Mouse (Mus musculus): ENCODE measurements around the gene 3110009E18Rik. TPM values are rescaled to one million over a fixed set of nuclear protein-coding genes. Genes with fewer than 3 reads are reported as not detected.

3110009E18Rik gene
- total and polyA plus RNA-seq, 2 experiments from 2014 or later: 2.3 to 16.7 TPM

DNA sequence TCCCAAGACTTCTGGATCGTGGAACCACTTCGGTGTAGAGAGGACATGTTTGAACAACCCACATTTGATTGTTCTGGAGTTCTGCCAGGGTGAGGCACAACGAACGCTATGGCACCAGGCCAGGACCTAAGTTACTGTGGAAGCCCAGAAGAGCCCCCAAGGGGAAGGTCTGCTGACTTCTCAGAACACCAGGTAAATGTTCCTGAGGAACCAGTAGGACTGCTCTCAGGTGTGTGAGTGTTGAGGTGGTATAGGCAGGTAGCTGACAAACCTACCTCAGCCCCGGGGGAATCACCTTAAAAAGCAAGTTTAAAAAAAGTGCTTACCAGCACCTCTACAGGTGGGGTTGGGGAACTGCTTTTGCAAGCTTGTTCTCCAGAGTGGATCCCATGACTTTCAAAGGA, 15.4 kb upstream of the 3110009E18Rik start:
- Histone ChIP-seq H3K4me1 (ENCODE audit: insufficient read depth) (no peaks in the 10 kb centered on the region), H3K36me3 (ENCODE audit: insufficient read depth) (no peaks in the 10 kb centered on the region), H3K9me3 (ENCODE audit: low read length) (no peaks in the 10 kb centered on the region), H3K4me3 (ENCODE audit: low read depth, low read length) (no peak overlapping the region), H3K27ac (ENCODE audit: low read depth, low read length) (no peak overlapping the region), H3K9ac (no peak overlapping the region), H3K27me3 (ENCODE audit: insufficient read depth, low read length) (no peaks in the 10 kb centered on the region), H3K4me2 (ENCODE audit: low read depth) (no peak overlapping the region)
- DNase-seq (no peak), ATAC-seq (no peak)
- WGBS: 61% methylated on average over 5 of the region's 5 CpGs
- 0 out of 2 replicates have a peak, but pooled peaks have one; percentile 2 for TF ChIP-seq CTCF (IDR thresholded peaks at IDR 0.05; ENCODE audit: low read depth)

DNA sequence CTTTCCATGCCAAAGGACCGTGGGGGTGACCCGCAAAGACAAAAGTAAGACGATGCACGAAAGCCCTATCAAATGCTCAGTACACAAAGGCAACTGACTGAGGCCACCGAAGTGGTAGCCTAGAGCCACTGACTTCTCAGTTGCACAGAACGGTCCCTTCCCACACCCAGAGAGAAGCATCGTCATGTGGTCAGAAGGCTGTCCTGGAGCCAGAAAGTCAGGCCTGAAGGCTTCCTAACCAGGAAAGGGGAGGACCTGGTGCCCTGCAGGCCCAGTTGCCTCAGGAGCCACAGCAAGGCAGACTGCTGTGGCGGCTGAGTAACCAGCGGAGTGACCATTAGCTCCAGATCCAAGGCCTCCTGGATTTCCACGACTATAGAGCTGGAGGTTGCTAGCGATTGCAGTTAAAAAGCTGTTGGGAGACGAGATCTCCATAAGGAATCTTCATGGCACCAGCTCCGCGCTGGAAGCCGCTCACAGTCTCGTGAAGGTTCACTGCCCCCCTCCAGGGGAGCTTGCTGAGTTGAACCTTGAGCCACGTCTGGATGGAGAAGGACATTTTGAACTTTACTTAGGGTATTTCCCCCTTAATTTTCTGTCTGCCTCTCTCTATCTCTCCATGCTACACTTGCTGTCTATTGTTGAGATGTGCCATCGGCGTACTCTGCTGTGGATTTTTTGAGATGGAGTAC, 11.1 kb upstream of the 3110009E18Rik start:
- Histone ChIP-seq H3K36me3 (ENCODE audit: insufficient read depth) (peaks cover 8% of the 10 kb centered on the region), H3K27me3 (ENCODE audit: insufficient read depth, low read length) (no peaks in the 10 kb centered on the region), H3K9me3 (ENCODE audit: low read length) (no peaks in the 10 kb centered on the region), H3K4me3 (ENCODE audit: low read depth, low read length) (no peak overlapping the region), H3K4me1 (ENCODE audit: insufficient read depth) (no peaks in the 10 kb centered on the region), H3K4me2 (ENCODE audit: low read depth) (no peak overlapping the region), H3K27ac (ENCODE audit: low read depth, low read length) (no peak overlapping the region), H3K9ac (no peak overlapping the region)
- WGBS: 86% methylated on average over 19 of the region's 19 CpGs
- no peak for DNase-seq
- TF ChIP-seq CTCF (IDR thresholded peaks at IDR 0.05; ENCODE audit: low read depth): no peak
- no peak for ATAC-seq

DNA sequence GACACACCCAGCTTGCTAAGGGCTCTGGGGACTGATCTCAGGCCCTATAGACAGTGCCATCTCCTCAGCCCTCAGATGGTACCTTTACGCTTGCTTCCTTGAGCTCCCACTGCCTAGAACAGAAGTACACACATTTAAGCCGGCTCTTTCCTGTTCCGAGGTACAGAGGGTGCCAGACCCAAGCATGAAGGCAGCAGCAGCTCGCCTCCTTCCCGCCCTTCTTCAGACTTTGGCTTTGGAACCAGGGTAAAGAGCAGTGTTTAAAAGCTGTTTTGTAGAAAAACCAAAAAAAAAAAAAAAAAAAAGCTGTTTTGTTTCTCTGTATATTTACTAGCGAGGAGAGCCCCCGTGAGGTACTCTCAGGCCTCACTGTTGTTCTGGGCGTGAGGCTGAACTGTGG, 9.2 kb upstream of the 3110009E18Rik start:
- H3K9me3 ChIP-seq (ENCODE audit: low read length): no peaks in the 10 kb centered on the region
- H3K27ac ChIP-seq (ENCODE audit: low read depth, low read length): peak overlapping the region; percentile 40; the same call in 1 of the 2 replicates
- no peak for DNase-seq
- ATAC-seq: no peak
- H3K4me2 ChIP-seq (ENCODE audit: low read depth): no peak overlapping the region
- no peak overlapping the region for H3K4me3 ChIP-seq (ENCODE audit: low read depth, low read length)
- peaks cover 11% of the 10 kb centered on the region for H3K36me3 ChIP-seq (ENCODE audit: insufficient read depth)
- no peaks in the 10 kb centered on the region for H3K27me3 ChIP-seq (ENCODE audit: insufficient read depth, low read length)
- no peak for TF ChIP-seq CTCF (IDR thresholded peaks at IDR 0.05; ENCODE audit: low read depth)
- no peaks in the 10 kb centered on the region for H3K4me1 ChIP-seq (ENCODE audit: insufficient read depth)
- no peak overlapping the region for H3K9ac ChIP-seq
- 80% methylated on average over 8 of the region's 8 CpGs for WGBS

DNA sequence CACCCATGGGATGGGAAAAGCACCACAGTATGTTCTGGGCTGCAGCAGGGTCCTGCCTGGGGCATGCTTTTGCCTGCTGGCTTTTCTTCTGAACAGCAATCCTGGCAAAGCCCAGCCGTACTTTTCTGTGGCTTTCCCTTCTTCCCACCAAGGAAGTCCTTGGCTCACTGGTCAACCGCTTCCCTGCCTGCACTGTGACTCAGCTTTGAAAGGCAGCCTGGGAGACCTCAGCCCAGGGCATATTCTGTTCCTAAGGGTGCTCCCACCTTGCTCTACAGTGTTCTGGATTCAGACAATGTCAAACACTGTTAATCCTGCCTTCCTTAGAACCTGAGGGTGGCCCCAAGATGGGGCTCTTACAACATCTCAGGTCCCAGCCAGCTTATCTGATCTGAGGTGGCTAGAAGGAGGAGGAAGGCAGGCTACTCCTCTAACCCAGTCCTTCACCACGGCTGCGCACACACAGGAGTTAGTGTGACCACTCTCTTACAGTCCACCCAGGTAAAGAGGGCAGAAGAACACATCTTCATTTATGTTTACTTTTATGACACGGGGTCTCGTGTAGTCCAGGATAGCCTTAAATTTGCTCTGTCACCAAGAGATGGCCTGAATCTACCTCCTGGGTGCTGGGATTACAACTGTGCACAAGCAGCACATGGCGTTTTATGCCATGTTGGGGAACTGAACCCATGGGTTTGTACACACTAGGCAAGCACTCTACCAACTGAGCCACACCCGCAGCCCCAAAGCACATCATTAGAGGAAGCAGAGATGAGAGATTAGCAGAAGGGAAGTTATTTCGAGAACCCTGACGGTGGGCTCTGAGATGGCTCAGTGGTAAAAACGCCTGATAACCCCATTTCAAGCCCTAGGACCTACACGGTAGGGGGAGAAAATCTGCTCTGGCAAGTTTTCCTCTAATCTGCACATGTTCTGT, 8.5 kb upstream of the 3110009E18Rik start:
- Histone ChIP-seq H3K36me3 (ENCODE audit: insufficient read depth) (peaks cover 11% of the 10 kb centered on the region), H3K4me2 (ENCODE audit: low read depth) (no peak overlapping the region), H3K4me1 (ENCODE audit: insufficient read depth) (no peaks in the 10 kb centered on the region), H3K9me3 (ENCODE audit: low read length) (no peaks in the 10 kb centered on the region), H3K27ac (ENCODE audit: low read depth, low read length) (peak overlapping the region; percentile 40; the same call in 1 of the 2 replicates), H3K4me3 (ENCODE audit: low read depth, low read length) (no peak overlapping the region), H3K27me3 (ENCODE audit: insufficient read depth, low read length) (no peaks in the 10 kb centered on the region), H3K9ac (no peak overlapping the region)
- TF ChIP-seq CTCF (IDR thresholded peaks at IDR 0.05; ENCODE audit: low read depth): no peak
- WGBS: 89% methylated on average over 12 of the region's 12 CpGs
- DNase-seq (no peak), ATAC-seq (no peak)

DNA sequence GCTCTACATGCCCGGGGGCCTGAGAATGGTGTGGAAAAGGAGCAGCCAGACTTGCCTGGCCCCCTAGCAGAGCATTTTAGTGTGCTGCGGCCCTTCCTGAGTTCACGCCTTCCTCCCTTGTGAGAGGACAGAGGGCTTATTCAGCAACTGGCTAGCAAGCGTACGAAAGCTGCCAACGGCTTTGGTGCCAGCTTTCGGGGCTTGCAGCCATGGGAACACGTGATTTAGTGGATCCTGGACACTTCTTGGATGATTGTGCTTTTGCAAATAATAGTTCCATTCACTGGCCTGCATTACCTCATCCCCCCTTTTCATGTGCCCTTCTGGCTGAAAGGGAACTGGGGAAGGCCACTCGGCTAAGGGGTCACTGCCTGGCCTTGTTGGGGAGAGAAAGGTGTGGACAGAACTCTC, 5.3 kb upstream of the 3110009E18Rik start:
- no peaks in the 10 kb centered on the region for H3K9me3 ChIP-seq (ENCODE audit: low read length)
- 24% methylated on average over 9 of the region's 9 CpGs for WGBS
- no peaks in the 10 kb centered on the region for H3K27me3 ChIP-seq (ENCODE audit: insufficient read depth, low read length)
- H3K27ac ChIP-seq (ENCODE audit: low read depth, low read length): peak overlapping the region; percentile 74
- peaks cover 11% of the 10 kb centered on the region; the same call in 1 of the 2 replicates for H3K4me1 ChIP-seq (ENCODE audit: insufficient read depth)
- H3K36me3 ChIP-seq (ENCODE audit: insufficient read depth): peaks cover 11% of the 10 kb centered on the region
- peak; percentile 86 for DNase-seq
- peak; percentile 88 for ATAC-seq
- TF ChIP-seq CTCF (IDR thresholded peaks at IDR 0.05; ENCODE audit: low read depth): no peak
- H3K4me2 ChIP-seq (ENCODE audit: low read depth): no peak overlapping the region
- no peak overlapping the region for H3K4me3 ChIP-seq (ENCODE audit: low read depth, low read length)
- no peak overlapping the region for H3K9ac ChIP-seq

DNA sequence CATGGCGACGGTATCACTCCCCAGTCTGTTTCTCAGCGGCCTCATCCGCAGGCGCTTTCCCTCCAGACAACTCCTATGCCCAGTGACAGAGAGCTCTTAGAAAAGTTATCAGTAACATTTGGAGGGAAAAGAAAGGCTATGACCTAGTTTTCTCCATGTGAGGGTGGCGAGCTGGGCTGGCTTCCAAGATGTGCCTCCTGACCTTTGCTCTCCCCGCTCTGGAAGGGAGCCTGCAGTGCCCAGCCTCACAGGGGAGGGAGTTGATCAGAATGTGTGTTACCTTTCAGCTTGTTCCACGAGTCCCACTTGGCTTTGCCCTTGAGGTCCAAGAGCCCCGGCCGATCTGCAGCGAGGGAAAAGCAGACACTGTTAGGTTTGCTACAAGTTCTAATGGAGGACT, 4.9 kb upstream of the 3110009E18Rik start:
- no peaks in the 10 kb centered on the region for H3K9me3 ChIP-seq (ENCODE audit: low read length)
- peak overlapping the region; percentile 67 for H3K27ac ChIP-seq (ENCODE audit: low read depth, low read length)
- no peak for ATAC-seq
- peaks cover 11% of the 10 kb centered on the region; the same call in 1 of the 2 replicates for H3K4me1 ChIP-seq (ENCODE audit: insufficient read depth)
- H3K4me2 ChIP-seq (ENCODE audit: low read depth): no peak overlapping the region
- H3K27me3 ChIP-seq (ENCODE audit: insufficient read depth, low read length): no peaks in the 10 kb centered on the region
- no peak overlapping the region for H3K4me3 ChIP-seq (ENCODE audit: low read depth, low read length)
- no peak for TF ChIP-seq CTCF (IDR thresholded peaks at IDR 0.05; ENCODE audit: low read depth)
- no peak overlapping the region for H3K9ac ChIP-seq
- H3K36me3 ChIP-seq (ENCODE audit: insufficient read depth): peaks cover 11% of the 10 kb centered on the region
- DNase-seq: no peak
- WGBS: 37% methylated on average over 11 of the region's 11 CpGs

All from forebrain, postnatal 0 days (tissue).